Mouse (Mus musculus) ES-Bruce4 (cell line): Measurements from ENCODE around the gene Taar1.

Experiments used
- CTCF ChIP-seq: IDR thresholded peaks from one replicate; pipeline ENCODE4 v1.8.1; 2011; ENCODE audit warnings: low read depth, low read length
- EP300 ChIP-seq: IDR thresholded peaks from 2 replicates; pipeline ENCODE4 v1.6.1; 2011; ENCODE audit warnings: low read depth, low read length; ENCODE audit not compliant: insufficient read depth
- POLR2A ChIP-seq: IDR thresholded peaks from one replicate; pipeline ENCODE4 v1.8.1; 2011; ENCODE audit warnings: low read length; ENCODE audit not compliant: insufficient read depth

DNA sequence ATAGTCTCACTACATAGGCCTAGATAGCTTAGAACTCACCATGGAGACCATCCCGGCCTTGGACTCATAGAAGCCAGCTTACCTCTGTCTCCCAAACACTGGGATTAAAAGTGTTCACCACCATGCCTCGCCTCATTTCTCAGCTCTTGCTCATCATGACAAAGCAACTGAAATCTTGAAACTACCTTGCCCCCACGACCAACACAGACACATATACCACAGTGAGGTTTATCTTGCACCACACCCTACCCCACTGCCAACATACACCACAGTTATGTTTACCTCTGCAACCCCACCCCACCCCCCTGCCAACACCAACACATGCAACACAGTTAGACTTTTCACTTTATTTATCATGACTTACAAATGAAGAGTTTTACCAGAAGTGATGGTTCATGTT lies 34.1 kb upstream of the Taar1 start:
- TF ChIP-seq POLR2A (no peak), EP300 (no peak), CTCF (no peak)
